Mouse (Mus musculus) gastrocnemius, postnatal 36 days (tissue): ENCODE data around the gene Gnb3. TPM values are rescaled to one million over a fixed set of nuclear protein-coding genes. Genes with fewer than 3 reads are reported as not detected.

Experiments used
- DNase-seq, 2 experiments: peaks; one replicate each; pipeline ENCODE4 v3.0.0; 2022
- intact Hi-C: fragments of 180-260 bp; cut with DNase I; formaldehyde crosslinking; loops from one replicate; pipeline ENCODE4 v1.15.1; 2025
- long read RNA-seq, 2 experiments: library from polyadenylated mRNA; stranded (forward); transcript quantifications; one replicate each; pipeline ENCODE4 v2.0.0; 2021
- total RNA-seq, 2 experiments: library from RNA; stranded (reverse); gene quantifications; 2 replicates each; pipeline ENCODE4 v1.2.3; 2021

The Gnb3 gene
- total RNA-seq, result 1 to 10 TPM; 1.2 to 1.6 TPM
- long read RNA-seq, experiment 1, partial matches to known transcripts, result 0 of 4 reads
- long read RNA-seq, experiment 1, other reads (novel, unspliced or antisense), result 0 of 4 reads
- long read RNA-seq, experiment 2, partial matches to known transcripts, result 0 of 4 reads
- long read RNA-seq, experiment 2, other reads (novel, unspliced or antisense), result 0 of 4 reads

DNA sequence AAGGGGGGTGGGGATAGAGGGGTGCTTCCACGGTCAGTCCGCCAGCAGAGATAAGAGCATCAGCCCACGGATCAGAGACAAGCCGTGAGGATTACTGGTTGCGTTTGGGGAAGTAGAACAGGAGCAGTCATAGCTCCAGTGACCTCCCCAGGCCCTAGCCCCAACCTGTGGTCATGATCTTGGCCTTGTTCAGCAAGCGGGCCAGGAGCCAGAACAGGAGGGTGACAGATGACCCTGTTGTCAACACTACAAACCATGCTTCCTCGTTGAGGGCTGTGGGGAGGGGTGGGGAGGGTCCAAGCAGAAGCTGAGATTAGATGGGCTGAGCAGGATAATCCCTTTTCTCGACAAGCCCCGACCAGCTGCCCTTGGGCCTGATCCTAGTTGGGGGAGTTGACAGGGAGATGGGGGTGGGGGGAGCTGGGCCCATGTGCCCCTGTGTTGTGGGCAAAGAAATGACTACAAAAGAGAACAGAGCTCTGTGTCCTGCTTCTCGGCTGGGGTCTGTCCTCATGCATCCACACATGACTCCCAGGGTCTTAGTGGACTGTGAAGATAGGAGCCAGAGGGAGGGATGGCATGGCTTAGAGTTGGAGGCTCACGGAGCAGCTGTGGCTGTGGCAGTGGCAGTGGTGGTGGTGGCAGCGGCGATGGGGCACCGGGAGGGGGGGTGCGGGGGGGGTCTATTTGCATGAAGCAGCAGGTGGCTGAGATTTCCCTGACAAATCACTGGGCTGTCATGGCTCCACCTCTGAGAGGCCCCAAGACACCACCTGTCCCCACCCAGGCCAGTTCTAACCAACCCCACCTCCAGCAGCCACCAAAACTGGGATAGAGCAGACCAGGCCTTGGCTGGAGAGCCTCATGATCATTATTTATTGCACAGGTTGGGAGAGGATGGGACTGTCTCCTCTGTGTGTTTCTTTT is at the start of gene Gnb3:
Gnb3 (minus strand) TSS at position 35 of the 927 bp plus-strand sequence.
- DNase-seq, result no peak
- intact Hi-C loops, result no loop called here

DNA sequence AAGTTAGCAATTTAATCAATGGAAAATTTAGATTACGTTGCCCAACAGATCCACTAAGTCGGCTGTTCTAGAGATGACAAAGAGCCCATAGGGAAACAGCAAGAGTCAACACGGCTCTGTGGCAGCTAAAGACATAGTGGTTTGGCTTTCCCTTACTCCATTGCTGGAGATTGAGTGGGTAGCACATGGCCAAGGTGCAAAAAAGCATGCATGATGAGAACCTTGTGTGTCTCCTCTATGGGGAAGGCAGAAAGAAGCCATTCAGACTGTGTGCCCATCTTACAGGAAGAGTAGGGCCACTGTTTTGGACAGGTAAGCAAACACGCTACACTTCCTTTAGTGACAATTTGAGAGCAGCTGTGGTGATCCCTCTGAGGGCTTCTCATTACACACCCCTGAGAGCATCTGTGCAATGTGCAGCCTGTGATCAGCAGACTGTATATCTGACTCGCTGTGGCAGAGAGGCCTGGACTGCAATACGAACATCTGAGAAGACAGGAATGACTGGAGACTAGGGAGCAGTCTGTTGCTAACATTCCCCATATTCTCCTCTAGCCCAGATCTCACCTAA is 48.6 kb upstream of the Gnb3 start:
- intact Hi-C loops, result no loop called here
- DNase-seq, result no peak

DNA sequence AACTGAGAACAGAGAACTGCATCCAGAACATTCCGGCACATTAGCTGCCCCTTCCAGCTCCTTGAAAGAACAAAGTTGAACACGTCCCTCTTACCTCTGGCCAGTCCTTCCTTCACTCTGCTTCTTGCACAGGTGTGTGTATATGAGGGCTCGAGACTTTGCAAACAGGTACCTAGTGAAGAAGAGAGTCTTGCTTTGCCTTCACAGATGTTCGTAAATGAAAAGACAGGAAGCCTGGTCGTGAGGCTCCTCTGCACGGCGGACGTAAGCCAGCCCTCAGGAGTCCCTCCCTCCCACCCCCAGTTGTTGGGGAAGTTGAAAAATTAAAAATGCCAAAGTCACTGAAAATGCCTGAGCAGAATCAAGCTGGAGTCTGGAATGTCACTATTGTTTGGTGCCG is 47.9 kb upstream of the Gnb3 start, which contains the start of gene Cd4:
Cd4 (minus strand) TSS at position 236 of the 400 bp plus-strand sequence.
- DNase-seq, result no peak
- intact Hi-C loops, result no loop called here

DNA sequence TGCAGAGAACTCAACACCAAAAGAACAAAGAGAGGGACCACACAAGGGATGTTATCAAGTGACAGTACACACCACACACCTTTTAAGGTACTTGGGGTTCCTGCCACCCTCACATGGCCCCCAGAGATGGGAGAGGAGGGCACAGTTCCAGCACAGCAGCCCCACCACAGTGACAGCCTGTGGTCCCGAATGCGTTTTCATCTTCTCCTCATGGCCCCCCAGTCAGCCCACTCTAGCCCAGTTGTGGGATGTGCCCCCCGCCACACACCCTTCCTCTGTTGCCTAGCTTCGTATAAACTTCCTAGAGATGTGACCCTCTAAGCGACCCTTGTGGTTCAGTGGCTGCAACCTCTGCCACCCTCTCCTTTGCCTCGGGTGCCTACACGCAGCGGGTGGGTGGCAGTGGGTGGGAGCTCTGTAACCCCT is 45.9 kb upstream of the Gnb3 start:
- no peak for DNase-seq
- intact Hi-C loops, result no loop called here

DNA sequence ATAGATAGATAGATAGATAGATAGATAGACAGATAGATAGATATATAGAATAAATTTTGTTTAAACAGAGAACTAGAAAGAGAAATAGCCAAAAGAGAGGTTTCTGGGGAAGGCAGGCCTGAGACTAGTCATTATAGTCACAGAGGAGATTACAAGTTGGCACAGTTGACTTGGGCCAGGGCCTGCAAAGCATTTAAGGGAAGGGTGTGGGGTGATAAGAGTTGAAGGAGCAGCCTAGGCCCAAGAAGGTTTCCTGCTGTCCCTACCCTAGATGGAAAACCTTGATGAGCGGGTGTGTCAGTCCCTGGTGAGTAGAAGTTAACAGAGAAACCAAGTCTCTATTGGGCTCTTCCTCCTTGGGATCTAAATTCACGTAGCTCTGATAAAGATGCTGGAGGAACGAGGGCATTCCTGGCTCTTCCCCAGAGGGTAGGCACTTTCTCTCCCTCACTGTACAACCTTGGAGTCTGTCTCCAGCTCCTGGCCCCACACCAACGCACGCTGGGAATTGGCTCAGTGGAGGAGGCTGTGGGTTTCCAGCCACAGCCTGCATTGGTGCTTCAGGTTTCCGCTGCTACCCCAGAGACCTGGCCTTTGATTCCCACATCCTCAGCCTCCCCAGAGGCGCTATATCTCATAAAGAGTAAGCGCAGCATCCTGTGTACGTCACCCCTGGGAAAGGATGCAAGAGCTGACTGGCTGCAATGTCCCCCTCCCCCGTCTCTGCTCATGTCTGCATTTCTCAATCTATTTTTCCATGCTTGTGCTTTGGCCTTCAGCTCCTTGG is 44.8 kb upstream of the Gnb3 start:
- DNase-seq, result no peak
- intact Hi-C loops, result no loop called here

DNA sequence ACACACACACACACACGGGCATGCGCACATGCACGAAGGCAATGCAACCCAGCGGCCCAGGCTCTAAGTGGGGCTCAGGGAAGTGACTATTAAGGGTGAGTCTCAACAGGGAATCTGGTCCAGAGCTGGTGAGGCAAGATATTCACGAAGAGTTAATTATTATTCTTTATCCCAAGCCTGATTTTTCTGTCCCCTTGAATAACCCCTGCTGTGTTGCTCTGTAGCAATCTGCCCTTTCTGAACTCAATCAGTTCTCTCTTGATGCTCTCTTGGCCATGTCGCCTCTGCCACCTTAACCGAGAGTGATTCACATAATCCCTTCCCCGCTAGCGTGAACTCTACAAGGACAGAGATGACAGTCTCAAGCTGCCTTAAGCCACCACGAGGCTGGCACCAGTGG is 43.3 kb upstream of the Gnb3 start:
- intact Hi-C loops, result no loop called here
- no peak for DNase-seq

DNA sequence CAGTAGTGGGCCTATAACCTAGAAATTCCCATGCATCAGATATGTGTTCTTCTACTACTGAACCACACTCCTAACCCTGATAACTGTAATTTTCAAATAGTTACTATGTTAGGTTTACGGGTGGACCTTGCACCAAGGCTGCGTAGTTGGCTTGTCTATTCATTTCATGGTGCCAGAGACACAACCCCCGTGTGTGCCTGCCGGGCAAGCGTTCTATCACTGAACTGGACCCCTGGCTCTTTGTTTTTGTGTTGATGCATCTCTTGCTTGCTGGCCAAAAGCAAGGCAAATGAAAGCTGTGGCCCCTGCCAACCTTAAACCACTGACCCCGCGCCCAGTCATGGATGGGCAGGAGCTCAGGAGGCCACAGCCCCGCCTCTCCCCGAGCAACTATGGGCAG is 41.7 kb upstream of the Gnb3 start:
- DNase-seq, result no peak

DNA sequence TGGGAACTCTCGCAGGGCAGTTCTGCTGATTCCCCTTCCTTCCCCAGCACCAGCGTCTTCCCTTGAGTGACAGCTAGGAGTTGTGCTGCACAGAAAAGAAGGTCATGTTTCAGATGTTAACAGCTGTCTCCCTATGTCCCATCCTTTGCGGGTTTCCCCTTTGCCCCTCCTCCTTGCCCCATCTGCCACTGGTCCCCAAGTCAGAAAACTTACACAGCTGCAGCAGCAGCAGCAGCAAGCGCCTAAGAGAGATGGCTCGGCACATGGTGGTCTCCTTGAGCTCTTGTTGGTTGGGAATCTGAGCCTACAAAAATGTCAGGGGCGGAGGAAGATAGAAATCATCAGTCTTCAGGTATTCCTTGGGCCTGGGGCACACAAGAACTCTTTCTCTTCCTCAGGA is 39.3 kb upstream of the Gnb3 start:
- intact Hi-C loops, result no loop called here
- DNase-seq, result no peak

More for the DNA sequence above, 41.7 kb upstream of the Gnb3 start:
- intact Hi-C loops, result no loop called here

DNA sequence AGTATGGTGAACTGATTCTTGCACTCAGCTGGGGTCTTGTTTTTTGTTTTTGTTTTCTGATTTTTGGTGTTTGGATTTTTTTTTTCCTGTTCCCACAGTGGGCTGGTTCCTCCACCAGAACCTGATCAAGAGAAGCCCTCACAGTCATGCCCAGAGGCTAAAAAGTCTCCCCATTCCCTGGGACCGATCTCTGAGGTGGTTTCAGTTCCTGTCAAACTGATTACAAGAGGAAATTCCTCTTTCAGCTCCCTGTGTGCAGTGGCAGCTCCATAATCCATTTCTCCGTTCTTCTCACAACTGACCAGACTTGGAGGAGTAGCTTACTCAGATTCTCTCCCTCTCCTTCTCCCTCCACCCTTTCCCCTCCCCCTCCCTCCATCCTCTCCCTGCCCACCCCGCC is 34.3 kb upstream of the Gnb3 start:
- DNase-seq, result no peak
- intact Hi-C loops, result no loop called here

DNA sequence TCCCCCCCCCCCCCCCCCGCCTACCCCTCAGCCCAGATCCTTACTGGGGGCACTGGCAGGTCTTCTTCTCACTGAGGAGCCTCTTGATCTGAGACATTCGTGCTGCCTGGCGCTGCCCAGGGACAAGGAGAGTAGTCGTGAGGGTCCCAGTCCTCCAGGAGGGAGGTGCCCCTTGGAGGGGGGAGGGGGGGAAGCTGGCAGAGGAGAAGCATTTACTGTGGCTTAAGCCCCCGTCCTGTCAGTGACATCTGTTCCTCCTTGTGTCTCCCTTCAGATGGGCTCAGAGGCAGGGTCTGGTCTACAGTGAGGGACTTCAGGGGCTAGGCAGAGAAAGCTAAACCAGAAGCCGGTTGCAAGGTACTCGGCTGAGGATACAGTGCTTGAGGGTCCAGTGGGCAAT is 26.5 kb upstream of the Gnb3 start:
- no peak for DNase-seq
- intact Hi-C loops, result no loop called here

DNA sequence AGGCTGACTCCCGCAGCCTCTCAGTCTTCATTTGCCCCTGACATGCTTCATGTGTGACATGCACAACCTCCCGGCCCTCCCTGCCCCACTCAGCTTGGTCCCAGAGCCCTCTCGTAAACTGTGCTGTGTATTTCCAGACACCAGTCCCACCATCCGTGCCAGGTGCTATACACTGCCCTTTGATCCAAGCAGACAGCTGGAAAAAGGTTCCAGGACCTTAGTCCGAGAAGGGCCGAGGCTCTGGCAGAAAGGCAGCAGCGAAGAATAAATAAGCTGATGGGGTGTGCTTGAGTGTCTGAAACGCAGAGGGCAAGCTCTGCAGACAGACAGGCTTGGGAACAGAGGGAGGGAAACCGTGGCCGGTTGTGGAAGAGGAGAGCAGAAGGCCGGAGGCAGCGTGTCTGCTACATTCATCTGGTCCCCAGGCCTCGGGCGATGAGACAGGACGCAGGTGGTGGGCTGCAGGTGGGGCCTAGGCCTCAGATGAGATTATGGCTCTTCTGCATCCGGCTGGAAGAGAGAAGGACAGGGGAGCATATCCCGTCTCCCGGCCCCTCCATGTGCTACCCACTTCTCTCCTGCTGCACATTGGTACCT is 25.8 kb upstream of the Gnb3 start:
- no peak for DNase-seq
- intact Hi-C loops, result no loop called here

DNA sequence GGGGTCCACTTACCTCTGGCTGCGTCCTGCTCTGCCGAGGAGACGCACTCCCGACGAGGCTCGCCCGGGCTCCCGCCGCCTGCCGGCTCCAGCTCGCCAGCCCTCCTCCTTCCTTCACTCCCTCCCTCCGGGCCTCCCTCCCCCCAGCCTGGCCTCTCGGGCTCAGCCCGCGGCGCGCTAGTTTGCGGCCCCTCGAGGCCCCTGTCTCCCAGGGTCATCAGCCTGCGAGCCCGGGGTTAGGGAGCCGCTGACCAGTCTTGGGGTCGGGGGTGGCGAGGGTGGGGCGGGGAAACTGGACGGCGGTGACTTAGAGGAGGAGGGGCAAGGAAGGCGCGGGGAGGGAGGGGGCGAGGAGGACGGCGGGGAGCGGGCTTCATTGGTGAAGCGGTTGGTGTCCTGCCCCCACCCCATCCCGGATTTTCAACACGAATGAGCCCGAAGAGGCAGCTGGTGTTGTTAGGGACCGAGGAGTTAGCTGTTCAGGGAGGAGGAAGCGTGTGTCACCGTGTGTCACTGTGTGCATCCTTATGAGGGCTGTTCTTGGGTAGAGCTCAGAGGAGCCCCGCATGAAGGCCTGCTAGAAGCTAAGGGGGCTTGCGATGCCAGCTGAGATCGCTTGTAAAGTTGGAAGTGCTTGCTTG is 23.7 kb upstream of the Gnb3 start, which contains the start of gene Gpr162:
Gpr162 (minus strand) TSS at position 326 of the 641 bp plus-strand sequence.
- DNase-seq, result no peak
- intact Hi-C loops, result no loop called here

DNA sequence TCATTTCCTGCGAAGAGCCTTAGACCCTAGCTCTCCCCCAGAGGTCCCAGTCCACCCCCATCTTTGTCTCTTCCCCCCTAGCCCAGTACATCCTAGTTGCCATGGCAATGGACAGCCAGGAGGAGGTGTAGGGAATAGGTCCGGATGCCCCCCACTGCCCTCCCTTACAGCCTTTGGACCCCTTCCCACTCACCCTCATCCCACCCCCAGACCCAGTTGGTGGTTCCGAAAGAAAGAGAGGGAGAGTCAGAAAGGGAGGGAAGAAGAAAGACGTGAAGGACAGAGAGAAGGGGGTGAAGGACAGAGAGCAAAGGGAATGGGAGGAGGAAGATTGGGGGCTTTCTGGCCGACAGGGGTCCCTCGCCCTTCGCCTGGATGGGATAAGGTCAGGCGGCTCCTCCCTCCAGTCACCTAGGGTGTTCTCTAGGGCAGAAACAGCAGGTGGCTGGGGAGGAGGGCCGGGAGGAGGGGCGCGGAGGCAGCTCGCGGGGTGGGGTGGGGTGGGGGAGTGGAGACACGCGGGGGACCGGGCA is 23.1 kb upstream of the Gnb3 start:
- intact Hi-C loops, result no loop called here
- no peak for DNase-seq

DNA sequence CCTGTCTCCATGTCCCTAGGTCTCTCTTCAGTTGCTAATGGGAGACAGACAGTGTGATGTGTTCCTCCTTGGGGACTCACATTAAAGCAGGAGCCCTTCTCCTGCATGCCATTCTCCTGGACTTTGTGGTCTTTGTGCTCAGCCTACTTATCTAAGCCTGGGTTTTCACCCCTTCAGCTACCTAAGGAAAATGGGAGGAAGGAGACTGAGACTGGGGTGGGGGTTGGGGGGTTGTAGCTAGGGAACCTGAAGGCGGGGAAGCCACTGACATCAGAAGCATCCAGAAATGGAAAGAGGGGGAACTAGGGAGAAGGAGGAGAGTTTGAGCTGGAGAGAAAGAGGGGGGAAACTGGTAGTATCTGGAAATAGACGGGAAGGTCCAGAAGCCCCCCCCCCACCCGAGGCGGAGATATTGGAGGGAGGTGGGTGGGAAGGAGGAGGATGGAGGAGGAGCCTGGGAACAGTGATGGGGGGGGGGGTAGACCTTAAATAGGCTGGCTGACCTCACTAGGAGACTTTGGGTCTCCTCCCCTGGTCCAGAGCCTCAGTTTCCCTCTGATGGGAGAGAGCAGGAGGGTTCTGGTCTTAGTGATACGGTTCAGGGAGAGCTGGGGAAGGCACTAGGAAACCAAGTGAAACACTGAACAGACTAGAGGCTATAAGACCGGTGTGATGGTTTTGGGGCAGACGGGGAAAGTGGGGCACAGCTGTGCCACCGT is 22.5 kb upstream of the Gnb3 start:
- DNase-seq, result no peak
- intact Hi-C loops, result no loop called here

DNA sequence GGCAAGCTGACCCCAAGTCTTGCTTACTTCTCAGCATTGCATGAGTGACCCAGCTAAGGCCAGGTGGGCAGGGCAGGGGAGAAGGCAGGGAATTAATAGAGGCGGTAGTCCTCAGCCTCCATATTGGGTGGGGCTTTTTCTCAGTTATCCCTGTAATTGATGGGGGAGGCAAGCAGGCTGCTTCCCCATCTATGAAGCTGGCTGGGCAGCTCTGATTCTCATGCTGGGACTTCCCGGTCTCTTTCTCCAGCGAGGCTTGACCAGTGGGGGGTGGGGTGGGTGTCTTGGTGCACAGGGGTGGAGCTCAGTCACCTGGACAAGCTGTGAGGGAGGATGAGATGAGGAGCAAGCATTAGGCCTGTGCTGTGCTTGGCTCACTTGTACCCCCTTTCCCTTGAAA is 21.7 kb upstream of the Gnb3 start:
- intact Hi-C loops, result no loop called here
- DNase-seq, result no peak

DNA sequence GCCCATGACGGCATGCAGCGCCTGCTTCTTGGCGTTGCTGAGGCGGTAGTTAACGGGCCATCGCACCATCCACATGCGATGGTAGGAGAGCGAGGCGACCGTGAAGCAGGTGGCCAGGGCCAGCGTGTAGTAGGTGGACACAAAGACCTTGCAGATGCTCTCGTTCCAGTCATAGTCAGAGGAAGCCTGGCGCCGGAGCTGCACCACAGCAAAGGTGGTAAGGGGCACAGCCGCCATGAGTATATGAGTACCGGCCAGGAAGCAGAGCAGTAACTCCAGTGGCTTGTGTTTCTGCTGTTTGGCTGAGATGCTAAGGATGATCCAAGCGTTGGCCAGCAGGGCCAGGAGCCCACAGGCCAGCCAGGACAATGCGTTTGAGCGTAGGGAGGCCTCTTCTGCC is 21.2 kb upstream of the Gnb3 start:
- intact Hi-C loops, result no loop called here
- DNase-seq, result no peak

DNA sequence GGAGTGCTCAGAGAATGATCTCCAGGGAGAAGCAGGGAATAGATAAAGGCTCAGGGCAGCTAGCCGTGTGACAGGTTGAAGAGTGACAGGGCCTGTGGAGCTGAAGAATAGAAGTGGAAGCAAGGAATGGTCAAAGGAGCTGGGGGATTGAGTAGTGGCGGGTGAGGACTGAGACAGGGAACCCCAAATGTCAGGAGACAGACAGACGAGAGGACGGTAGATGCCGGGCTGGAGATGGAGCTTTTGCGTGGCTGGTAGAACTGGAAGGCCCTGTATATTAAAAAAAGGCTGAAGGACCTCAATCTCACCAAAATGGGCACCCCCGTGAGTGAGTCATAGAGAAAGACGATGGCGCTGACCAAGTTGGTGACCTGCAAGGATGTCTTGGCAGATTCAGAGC is 20.4 kb upstream of the Gnb3 start:
- intact Hi-C loops, result no loop called here
- no peak for DNase-seq

DNA sequence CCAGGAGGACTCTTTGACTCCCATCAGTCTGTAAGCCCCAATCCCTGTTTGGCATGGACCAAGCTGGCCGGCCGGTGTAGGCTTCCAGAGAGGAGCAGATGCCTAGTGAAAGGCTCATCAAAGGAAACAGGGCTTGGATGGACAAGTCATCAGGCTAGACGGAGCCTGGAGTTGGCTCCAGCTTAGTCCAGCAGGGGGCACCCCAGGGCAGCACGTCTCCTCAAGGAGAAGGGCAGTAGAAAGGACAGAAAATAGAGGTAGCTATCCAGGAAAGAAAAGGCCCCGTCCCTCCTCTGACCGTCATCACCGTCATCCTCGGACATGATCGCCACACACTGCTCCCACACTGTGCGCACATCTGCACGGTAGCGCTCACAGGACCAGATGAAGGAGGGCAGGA is 19.6 kb upstream of the Gnb3 start:
- peak; percentile 83 to 87 for DNase-seq
- intact Hi-C loops, result loop anchor here (5.0 kb wide), 2 partner anchors 43 to 58 kb away; no protein-coding TSS in a partner anchor
